Mouse (Mus musculus) left cerebral cortex, postnatal 10 days (tissue): ENCODE results near the gene Dhx33. TPM values are rescaled to one million over a fixed set of nuclear protein-coding genes. Genes with fewer than 3 reads are reported as not detected.

ENCODE experiments used
- DNase-seq, 2 experiments: peaks; one replicate each; pipeline ENCODE4 v3.0.0; 2021 to 2022; ENCODE audit warnings: low spot score in 2 of 2, mixed read lengths in 1 of 2; ENCODE audit errors: extremely low spot score in 1 of 2
- intact Hi-C: fragments of 180-260 bp; cut with DNase I; formaldehyde crosslinking; loops from one replicate; pipeline ENCODE4 v1.15.1; 2025
- total RNA-seq, 2 experiments: library from RNA; stranded (reverse); gene quantifications; 2 replicates each; pipeline ENCODE4 v1.2.3; 2021

The Dhx33 gene
- total RNA-seq, 2 experiments from 2014 or later = 18.8 to 21.9 TPM

DNA sequence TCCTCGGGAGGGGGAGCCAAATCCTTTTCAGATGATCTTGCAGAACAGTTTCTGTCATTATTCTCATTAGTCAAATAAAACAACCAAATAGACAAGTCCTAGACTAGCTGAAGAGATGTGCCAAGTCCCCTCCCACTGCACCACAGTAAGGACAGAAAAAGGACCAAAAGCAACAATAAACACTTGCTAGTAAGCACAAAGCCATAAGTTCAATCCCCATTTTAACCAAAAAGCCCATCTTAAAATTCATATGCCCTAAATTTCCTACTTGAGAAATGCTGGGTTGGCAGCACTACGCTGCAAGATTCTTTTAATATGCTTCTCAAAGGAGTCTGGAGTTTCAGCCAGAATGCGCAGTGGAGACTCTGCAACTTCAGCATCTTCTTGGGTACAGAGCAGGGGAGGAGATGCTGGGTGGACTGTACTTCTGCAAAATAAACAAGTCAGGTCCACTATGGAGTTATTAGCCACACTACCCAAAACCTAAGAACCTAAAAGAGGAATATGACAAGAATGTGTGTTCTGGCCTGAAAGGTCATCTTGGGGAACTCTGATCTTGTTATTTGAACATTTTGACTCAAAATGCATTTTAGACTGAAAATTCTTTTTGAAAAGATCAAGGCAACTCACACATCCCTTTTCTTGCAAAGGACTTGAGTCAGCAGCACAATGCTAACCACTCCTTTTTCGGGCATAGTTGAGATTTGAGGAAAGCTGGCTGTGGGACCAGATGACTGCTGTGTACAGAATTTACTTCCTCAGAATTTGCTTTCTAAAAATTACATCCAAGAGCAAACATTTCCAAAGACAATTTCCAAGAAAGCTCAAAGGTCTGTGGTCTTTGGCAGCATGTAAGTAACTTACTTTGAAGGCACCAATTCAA is 59.1 kb downstream of the Dhx33 start:
- no peak for DNase-seq

GRCm38 (mm10) chr11:70943651-70944050 is 60.6 kb downstream of the Dhx33 start:
- intact Hi-C loops = no loop called here
- DNase-seq = no peak

More for the DNA sequence above, 59.1 kb downstream of the Dhx33 start:
- intact Hi-C loops = no loop called here

DNA sequence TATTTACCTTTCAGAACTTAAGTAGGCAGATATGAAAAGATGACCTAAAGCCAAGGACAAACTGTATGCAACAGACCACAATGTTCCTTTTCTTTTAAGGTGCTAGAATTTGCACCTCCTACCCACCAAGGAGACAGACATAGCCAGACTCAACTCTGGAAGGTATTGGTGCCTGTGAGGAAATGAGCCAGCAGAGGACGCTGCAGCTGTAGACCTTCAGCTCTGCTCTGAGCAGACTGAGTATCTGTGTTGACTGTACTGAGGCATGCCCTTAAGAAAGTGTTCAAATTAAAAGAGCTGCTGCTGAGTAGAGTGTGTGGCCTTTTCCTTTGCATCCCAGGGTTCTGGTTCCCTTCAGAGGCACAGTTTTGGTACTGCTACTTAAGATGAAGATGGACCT is 61.6 kb downstream of the Dhx33 start:
- DNase-seq = no peak
- intact Hi-C loops = no loop called here

GRCm38 (mm10) chr11:70935316-70935715 is 68.9 kb downstream of the Dhx33 start:
- intact Hi-C loops = no loop called here
- DNase-seq = no peak

Other genes starting within 250 kb of the Dhx33 start
- gene Zfp3, start 240.2 kb downstream of the Dhx33 start, total RNA-seq = 10 to 100 TPM; 13.8 to 15.8 TPM
- gene Scimp, start 191.9 kb downstream of the Dhx33 start, total RNA-seq = not detected
- gene Rabep1, start 159.7 kb downstream of the Dhx33 start, total RNA-seq = 100 to 1,000 TPM; 113 to 115 TPM
- gene Nup88, start 34.5 kb downstream of the Dhx33 start, total RNA-seq = 10 to 100 TPM; 59.3 to 63.9 TPM
- gene Rpain, start 34.2 kb downstream of the Dhx33 start, total RNA-seq = 10 to 100 TPM; 39.2 to 45.9 TPM
- 100 to 1,000 TPM; 108 to 114 TPM for gene C1qbp, start 21.4 kb downstream of the Dhx33 start, total RNA-seq
- gene Mis12, start 15.2 kb upstream of the Dhx33 start, total RNA-seq = 10 to 100 TPM; 10.3 to 12.3 TPM
- 10 to 100 TPM; 23.1 to 23.5 TPM for gene Derl2, start 15.4 kb upstream of the Dhx33 start, total RNA-seq
- gene 6330403K07Rik, start 29.1 kb upstream of the Dhx33 start, total RNA-seq = 100 to 1,000 TPM; 166 to 173 TPM
- under 1 TPM; 0.54 to 0.71 TPM for gene Nlrp1a, start 140.3 kb upstream of the Dhx33 start, total RNA-seq
- gene Nlrp1b, start 226.3 kb upstream of the Dhx33 start, total RNA-seq = under 1 TPM; 0.10 to 0.11 TPM